Mouse (Mus musculus) heart, embryonic 16.5 days (tissue): ENCODE measurements at regions not wholly inside any gene's neighbourhood (a gene's known extent, or its start where the extent isn't known, plus 50 kb on each side); places are given as distances from the start of the nearest gene placed in this dataset.

Experiments
- ATAC-seq: fragments of 200-750 bp; cut with Nextera tagmentation; replicated peaks from 2 replicates; pipeline ENCODE4 v1.8.0; 2017; ENCODE audit warnings: moderate number of reproducible peaks; ENCODE audit not compliant: insufficient read depth, low FRiP score; ENCODE audit errors: extremely low read depth
- H3K27ac ChIP-seq: fragments of 300-500 bp; sonication (generic); 2 replicates; pipeline ENCODE4 v1.5.1; 2014; ENCODE audit warnings: mild to moderate bottlenecking, low read length, control low read depth, moderate library complexity
- H3K27me3 ChIP-seq: fragments of 300-500 bp; sonication (generic); 2 replicates; pipeline ENCODE4 v1.6.1; 2014; ENCODE audit warnings: low read length, mixed read lengths; ENCODE audit not compliant: control insufficient read depth, insufficient read depth
- H3K36me3 ChIP-seq: fragments of 300-500 bp; sonication (generic); 2 replicates; pipeline ENCODE4 v1.6.1; 2014; ENCODE audit not compliant: control insufficient read depth, insufficient read depth
- H3K4me1 ChIP-seq: fragments of 300-500 bp; sonication (generic); 2 replicates; pipeline ENCODE4 v1.6.1; 2014; ENCODE audit warnings: low read length, mixed read lengths; ENCODE audit not compliant: control insufficient read depth, insufficient read depth
- H3K4me2 ChIP-seq: fragments of 300-500 bp; sonication (generic); 2 replicates; pipeline ENCODE4 v1.6.1; 2014; ENCODE audit warnings: low read depth, mild to moderate bottlenecking, control low read depth, low read length
- H3K4me3 ChIP-seq: fragments of 300-500 bp; sonication (generic); 2 replicates; pipeline ENCODE4 v1.5.1; 2014; ENCODE audit warnings: mild to moderate bottlenecking, control low read depth, low read length
- H3K9ac ChIP-seq: fragments of 300-500 bp; sonication (generic); 2 replicates; pipeline ENCODE4 v1.6.1; 2014; ENCODE audit warnings: low read length, control low read depth
- H3K9me3 ChIP-seq: fragments of 300-500 bp; sonication (generic); replicated peaks from 2 replicates; pipeline ENCODE4 v1.6.1; 2016; ENCODE audit warnings: low read length; ENCODE audit not compliant: control insufficient read depth
- WGBS: fragments of 180-500 bp; shearing (Covaris S2); extraction: QIAGEN DNeasy Blood & Tissue Kit; methylation state at CpG from one replicate; pipeline ENCODE4 v1.1.7; 2014; 5-methylcytosine and 5-hydroxymethylcytosine counted together

- H3K27ac ChIP-seq: no peak overlapping the region
- 49% methylated on average over 2 of the region's 2 CpGs for WGBS
Observed at GRCm38 (mm10) chrX:11845566-11845965, 314.6 kb downstream of the Bcor start.

DNA sequence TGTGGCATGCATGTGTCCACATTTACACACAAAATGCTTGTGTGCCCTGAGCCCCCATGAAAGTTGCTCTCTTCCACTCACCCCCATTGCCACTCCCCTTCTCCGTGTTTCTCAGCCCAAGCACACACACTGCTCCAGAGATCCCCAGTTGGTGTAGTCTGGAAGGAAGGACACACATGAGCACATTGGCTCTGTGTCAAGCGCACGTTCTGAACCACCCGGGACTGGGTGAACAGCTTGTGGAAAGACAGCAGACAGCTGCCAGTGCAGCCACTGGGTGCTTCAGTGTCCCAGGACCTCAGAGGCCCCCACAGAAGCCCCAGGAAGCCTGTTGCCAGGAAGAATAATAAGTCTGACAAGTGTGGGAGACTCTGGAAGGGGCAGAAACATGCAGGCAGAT lies 304.2 kb downstream of the Bcor start:
- 44% methylated on average over 4 of the region's 4 CpGs for WGBS
- Histone ChIP-seq H3K36me3 (no peaks in the 10 kb centered on the region), H3K27me3 (0 out of 2 replicates have a peak, but pooled peaks cover 5% of the 10 kb centered on the region), H3K4me2 (no peak overlapping the region), H3K27ac (no peak overlapping the region), H3K4me1 (peaks cover 3% of the 10 kb centered on the region; the same call in 1 of the 2 replicates), H3K4me3 (no peak overlapping the region), H3K9me3 (no peaks in the 10 kb centered on the region), H3K9ac (no peak overlapping the region)
- peak; percentile 41; the same call in 1 of the 2 replicates for ATAC-seq

More at GRCm38 (mm10) chrX:11845566-11845965, 314.6 kb downstream of the Bcor start:
- no peaks in the 10 kb centered on the region for H3K9me3 ChIP-seq
- ATAC-seq: no peak
- no peaks in the 10 kb centered on the region for H3K36me3 ChIP-seq
- no peak overlapping the region for H3K4me2 ChIP-seq
- H3K9ac ChIP-seq: no peak overlapping the region
- peaks cover 3% of the 10 kb centered on the region; the same call in 1 of the 2 replicates for H3K4me1 ChIP-seq
- no peaks in the 10 kb centered on the region for H3K27me3 ChIP-seq
- no peak overlapping the region for H3K4me3 ChIP-seq

GRCm38 (mm10) chrX:11859396-11859795 lies 300.8 kb downstream of the Bcor start:
- no peak overlapping the region for H3K27ac ChIP-seq
- no peak overlapping the region for H3K9ac ChIP-seq
- no peak overlapping the region for H3K4me2 ChIP-seq
- H3K36me3 ChIP-seq: no peaks in the 10 kb centered on the region
- H3K9me3 ChIP-seq: no peaks in the 10 kb centered on the region
- peaks cover 5% of the 10 kb centered on the region; the same call in 1 of the 2 replicates for H3K4me1 ChIP-seq
- no peak overlapping the region for H3K4me3 ChIP-seq
- 0 out of 2 replicates have a peak, but pooled peaks cover 5% of the 10 kb centered on the region for H3K27me3 ChIP-seq
- 53% methylated on average over 9 of the region's 9 CpGs for WGBS
- no peak for ATAC-seq

DNA sequence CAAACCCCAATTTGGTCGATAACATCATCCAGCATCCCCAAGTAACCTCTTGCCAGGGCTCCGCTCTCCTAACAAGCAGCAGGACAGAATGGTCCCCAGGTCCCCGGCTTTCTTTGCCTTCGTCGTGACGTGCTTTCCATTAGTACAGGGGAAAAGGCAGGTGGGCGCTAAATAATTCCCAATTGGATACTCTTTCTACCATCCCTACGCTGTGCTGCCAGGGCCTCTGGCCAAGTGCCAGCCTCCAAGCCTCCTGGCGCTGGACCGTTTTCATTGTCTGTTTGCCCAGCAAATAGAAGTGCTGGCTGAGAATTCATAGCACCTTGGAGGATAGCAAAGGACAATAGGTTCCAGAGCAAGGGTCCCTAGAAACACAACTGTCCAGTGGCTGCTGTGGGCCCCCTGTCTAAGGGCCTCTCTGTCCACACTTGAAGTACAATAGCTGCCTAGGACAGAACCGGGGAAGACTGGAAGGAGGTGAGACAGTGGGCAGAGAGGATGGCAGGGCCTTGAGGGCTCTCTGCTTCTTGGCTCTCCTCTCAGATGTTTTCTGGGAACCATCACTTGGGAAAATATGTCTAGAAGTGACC lies 298.9 kb downstream of the Bcor start:
- Histone ChIP-seq H3K9ac (no peak overlapping the region), H3K4me3 (no peak overlapping the region), H3K27ac (no peak overlapping the region), H3K27me3 (0 out of 2 replicates have a peak, but pooled peaks cover 6% of the 10 kb centered on the region), H3K4me2 (no peak overlapping the region), H3K9me3 (no peaks in the 10 kb centered on the region), H3K4me1 (peaks cover 5% of the 10 kb centered on the region; the same call in 1 of the 2 replicates), H3K36me3 (no peaks in the 10 kb centered on the region)
- 49% methylated on average over 11 of the region's 11 CpGs for WGBS
- no peak for ATAC-seq

GRCm38 (mm10) chrX:11861892-11862291 lies 298.3 kb downstream of the Bcor start:
- H3K4me3 ChIP-seq: no peak overlapping the region
- no peaks in the 10 kb centered on the region for H3K36me3 ChIP-seq
- ATAC-seq: no peak
- no peaks in the 10 kb centered on the region for H3K9me3 ChIP-seq
- no peak overlapping the region for H3K4me2 ChIP-seq
- H3K27me3 ChIP-seq: 0 out of 2 replicates have a peak, but pooled peaks cover 6% of the 10 kb centered on the region
- no peak overlapping the region for H3K9ac ChIP-seq
- no peak overlapping the region for H3K27ac ChIP-seq
- peaks cover 5% of the 10 kb centered on the region; the same call in 1 of the 2 replicates for H3K4me1 ChIP-seq
- WGBS: 24% methylated on average over 8 of the region's 8 CpGs

- Histone ChIP-seq H3K9me3 (no peaks in the 10 kb centered on the region), H3K27me3 (0 out of 2 replicates have a peak, but pooled peaks cover 6% of the 10 kb centered on the region), H3K36me3 (no peaks in the 10 kb centered on the region), H3K9ac (no peak overlapping the region), H3K4me3 (no peak overlapping the region), H3K4me1 (peaks cover 5% of the 10 kb centered on the region; the same call in 1 of the 2 replicates), H3K27ac (no peak overlapping the region), H3K4me2 (no peak overlapping the region)
- 40% methylated on average over 3 of the region's 3 CpGs for WGBS
- ATAC-seq: no peak
Observed at GRCm38 (mm10) chrX:11863106-11863505, 297.0 kb downstream of the Bcor start.

DNA sequence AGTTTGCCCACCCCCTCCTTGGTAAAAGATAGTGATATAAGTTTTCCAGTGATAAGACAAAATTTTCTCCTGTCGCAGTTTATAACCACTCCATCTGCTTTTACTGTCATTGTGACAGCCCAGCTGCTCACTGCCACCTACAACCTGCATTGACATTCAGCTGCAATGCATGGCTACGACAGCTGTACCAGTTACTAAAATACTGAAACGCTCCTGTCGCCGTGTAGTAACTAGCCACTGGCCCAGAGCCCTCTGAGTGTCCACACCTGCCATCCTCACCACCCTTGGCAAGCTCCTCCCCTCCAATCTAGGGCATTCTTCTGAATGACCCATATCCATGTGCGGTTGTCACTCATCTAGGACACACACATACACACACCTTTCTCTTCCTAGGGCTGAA lies 286.2 kb downstream of the Bcor start:
- no peaks in the 10 kb centered on the region for H3K9me3 ChIP-seq
- ATAC-seq: no peak

DNA sequence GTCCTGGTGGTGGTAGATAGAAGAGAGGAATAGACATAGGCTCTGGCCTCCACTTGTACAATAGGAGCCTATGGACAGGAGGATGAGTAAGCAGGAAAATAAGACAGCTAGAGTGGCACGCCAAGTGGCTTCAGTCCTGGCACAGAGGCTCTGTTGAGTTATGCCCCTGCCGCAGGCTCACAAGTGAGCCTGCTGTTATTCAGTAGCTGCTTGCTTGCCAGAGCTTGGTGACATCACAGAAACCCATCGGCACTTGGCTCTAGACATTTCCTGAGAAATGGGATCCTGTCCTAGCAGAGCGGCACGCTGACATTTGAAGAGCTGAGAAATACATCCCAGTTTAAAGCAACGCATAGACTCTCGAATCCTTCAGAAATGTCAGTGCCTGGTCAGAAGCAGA lies 283.5 kb downstream of the Bcor start:
- no peak for ATAC-seq

More for the DNA sequence above, 286.2 kb downstream of the Bcor start:
- no peaks in the 10 kb centered on the region for H3K36me3 ChIP-seq
- no peak overlapping the region for H3K4me2 ChIP-seq
- H3K9ac ChIP-seq: no peak overlapping the region
- peaks cover 4% of the 10 kb centered on the region; the same call in 1 of the 2 replicates for H3K4me1 ChIP-seq
- H3K4me3 ChIP-seq: no peak overlapping the region
- no peak overlapping the region for H3K27ac ChIP-seq
- H3K27me3 ChIP-seq: no peaks in the 10 kb centered on the region
- 60% methylated on average over 6 of the region's 6 CpGs for WGBS

GRCm38 (mm10) chrX:11878028-11878427 lies 282.1 kb downstream of the Bcor start:
- H3K27ac ChIP-seq: no peak overlapping the region
- WGBS: 73% methylated on average over 8 of the region's 8 CpGs
- H3K9ac ChIP-seq: no peak overlapping the region
- no peaks in the 10 kb centered on the region for H3K27me3 ChIP-seq
- no peaks in the 10 kb centered on the region for H3K36me3 ChIP-seq
- H3K9me3 ChIP-seq: no peaks in the 10 kb centered on the region
- no peak overlapping the region for H3K4me3 ChIP-seq
- no peak for ATAC-seq
- no peak overlapping the region for H3K4me2 ChIP-seq
- no peaks in the 10 kb centered on the region for H3K4me1 ChIP-seq

More for the DNA sequence above, 283.5 kb downstream of the Bcor start:
- Histone ChIP-seq H3K9me3 (no peaks in the 10 kb centered on the region), H3K4me1 (peaks cover 4% of the 10 kb centered on the region; the same call in 1 of the 2 replicates), H3K27me3 (no peaks in the 10 kb centered on the region), H3K9ac (no peak overlapping the region), H3K27ac (no peak overlapping the region), H3K36me3 (no peaks in the 10 kb centered on the region), H3K4me3 (no peak overlapping the region), H3K4me2 (no peak overlapping the region)
- WGBS: 60% methylated on average over 7 of the region's 7 CpGs
